8 mouse cellular contexts compared by ENCODE assay signal in the genomic region with DNA sequence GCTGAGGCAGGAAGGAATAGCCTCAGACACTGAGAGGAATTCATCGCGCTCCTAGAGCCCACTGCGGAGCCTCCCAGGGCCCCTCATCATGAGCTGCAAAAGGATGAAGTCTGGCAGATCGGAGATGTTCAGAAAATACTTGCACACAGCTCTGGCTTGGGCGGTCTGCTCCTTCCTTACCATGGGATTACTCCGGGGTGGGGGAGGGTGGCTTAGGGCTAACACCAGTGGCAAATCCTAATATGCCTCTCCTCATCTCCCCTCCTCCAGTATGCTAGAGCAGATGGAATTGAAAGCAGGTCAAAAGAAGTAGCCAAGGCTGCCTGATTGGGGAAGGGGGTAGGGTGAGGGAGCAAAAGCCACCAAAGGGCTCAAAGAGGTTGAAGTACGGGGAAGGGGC. TPM values are rescaled to one million over a fixed set of nuclear protein-coding genes. Genes with fewer than 3 reads are reported as not detected.
DNase-seq lines count a peak whose midpoint lies in the region; ATAC-seq and TF ChIP-seq lines count a peak whose summit lies in the region.

No protein-coding gene starts in this region.

- WGBS in kidney, adult 2 months: 31% methylated on average over 7 of the region's 7 CpGs
- WGBS in embryonic facial prominence, embryonic 14.5 days: 15% methylated on average over 7 of the region's 7 CpGs
- 27% methylated on average over 7 of the region's 7 CpGs for WGBS in limb, embryonic 14.5 days

- H3K4me2 ChIP-seq in embryonic facial prominence, embryonic 14.5 days (ENCODE audit: low read depth, low read length): peak overlapping the region; percentile 64
- peak overlapping the region; percentile 54 for H3K4me2 ChIP-seq in limb, embryonic 14.5 days (replicated peaks; ENCODE audit: low read depth, low read length, severe bottlenecking)

- no peaks in the 10 kb centered on the region for H3K27me3 ChIP-seq in kidney, adult 2 months (replicated peaks; ENCODE audit: control insufficient read depth, insufficient read depth, low read length)
- peaks cover 12% of the 10 kb centered on the region for H3K27me3 ChIP-seq in embryonic facial prominence, embryonic 14.5 days (replicated peaks; ENCODE audit: control insufficient read depth, insufficient read depth, low read length)
- H3K27me3 ChIP-seq in limb, embryonic 14.5 days (ENCODE audit: control insufficient read depth, insufficient read depth, low read length): 0 out of 2 replicates have a peak, but pooled peaks cover 4% of the 10 kb centered on the region

- H3K4me1 ChIP-seq in kidney, adult 2 months (ENCODE audit: control insufficient read depth, insufficient read depth, low read length): no peaks in the 10 kb centered on the region
- H3K4me1 ChIP-seq in embryonic facial prominence, embryonic 14.5 days (ENCODE audit: control insufficient read depth, insufficient read depth, low read length): no peaks in the 10 kb centered on the region
- H3K4me1 ChIP-seq in limb, embryonic 14.5 days (ENCODE audit: control insufficient read depth, insufficient read depth, low read length): no peaks in the 10 kb centered on the region

- no peak for DNase-seq in kidney, adult 2 months
- no peak for DNase-seq in kidney, adult 8-10 months
- no peak for DNase-seq in embryonic facial prominence, embryonic 14.5 days (ENCODE audit: low spot score)
- DNase-seq in limb, embryonic 14.5 days (ENCODE audit: low spot score): no peak
- DNase-seq in thymus, postnatal 25 days: no peak
- DNase-seq in spleen, postnatal 10 days (ENCODE audit: low spot score in 2 of 2): no peak
- DNase-seq in lung, adult 18-20 months: no peak

- 0 out of 2 replicates have a peak overlapping the region, but pooled peaks have one; percentile 39 for H3K27ac ChIP-seq in kidney, adult 2 months (ENCODE audit: insufficient read depth, low read depth, low read length)
- no peak overlapping the region for H3K27ac ChIP-seq in embryonic facial prominence, embryonic 14.5 days (replicated peaks; ENCODE audit: low read depth, low read length)
- no peak overlapping the region for H3K27ac ChIP-seq in limb, embryonic 14.5 days (replicated peaks; ENCODE audit: low read depth, low read length)

- H3K36me3 ChIP-seq in kidney, adult 2 months (ENCODE audit: control insufficient read depth, insufficient read depth, low read length): no peaks in the 10 kb centered on the region
- H3K36me3 ChIP-seq in embryonic facial prominence, embryonic 14.5 days (ENCODE audit: control insufficient read depth, insufficient read depth, low read length): no peaks in the 10 kb centered on the region
- no peaks in the 10 kb centered on the region for H3K36me3 ChIP-seq in limb, embryonic 14.5 days (ENCODE audit: control insufficient read depth, insufficient read depth, low read length)

- no peak for TF ChIP-seq CTCF in kidney, adult 2 months (conservative IDR thresholded peaks at IDR 0.05; ENCODE audit: insufficient read depth, insufficient read length, low read depth, low read length)

- H3K4me3 ChIP-seq in kidney, adult 2 months (ENCODE audit: insufficient read depth, low read depth, low read length): peak overlapping the region; percentile 57; the same call in 1 of the 2 replicates
- H3K4me3 ChIP-seq in embryonic facial prominence, embryonic 14.5 days (ENCODE audit: low read depth, low read length): peak overlapping the region; percentile 46
- peak overlapping the region; percentile 43 for H3K4me3 ChIP-seq in limb, embryonic 14.5 days (replicated peaks; ENCODE audit: low read length)

- TF ChIP-seq POLR2A in kidney, adult 2 months (IDR thresholded peaks at IDR 0.05; ENCODE audit: low read depth, low read length): no peak
- no peak for TF ChIP-seq POLR2A in limb, embryonic 14.5 days (IDR thresholded peaks at IDR 0.05; ENCODE audit: borderline replicate concordance, extremely low read depth, insufficient read depth, insufficient read length)

- H3K9me3 ChIP-seq in embryonic facial prominence, embryonic 14.5 days (ENCODE audit: control insufficient read depth, low read length): no peaks in the 10 kb centered on the region
- no peaks in the 10 kb centered on the region for H3K9me3 ChIP-seq in limb, embryonic 14.5 days (ENCODE audit: control insufficient read depth, low read length)

- peak overlapping the region; percentile 59 for H3K9ac ChIP-seq in embryonic facial prominence, embryonic 14.5 days (ENCODE audit: low read depth, low read length)
- H3K9ac ChIP-seq in limb, embryonic 14.5 days (ENCODE audit: low read depth, low read length, severe bottlenecking): 0 out of 2 replicates have a peak overlapping the region, but pooled peaks have one; percentile 12

- peak; percentile 51 for ATAC-seq in cerebellum, adult (ENCODE audit: insufficient number of reproducible peaks, low FRiP score, low TSS enrichment)
- 0 out of 2 replicates have a peak, but pooled peaks have one; percentile 35 for ATAC-seq in embryonic facial prominence, embryonic 14.5 days (ENCODE audit: low read depth)
- ATAC-seq in limb, embryonic 14.5 days (ENCODE audit: low FRiP score, low read depth): no peak

RNA-seq across cellular contexts. Expression of a gene that starts 1.7 kb away (rescaled TPM):
- polyA plus RNA-seq in kidney, adult 2 months (2012; rRNA removed): 3.8 and 4.8 TPM in 2 replicates
- 8.6 and 9.0 TPM in 2 replicates for polyA plus RNA-seq in embryonic facial prominence, embryonic 14.5 days (2014; fragmentation: Nextera tagmentation; extraction: Ambion mirVana)
- 9.2 and 9.8 TPM in 2 replicates for polyA plus RNA-seq in limb, embryonic 14.5 days (2012; rRNA removed)
- 7.4 and 9.6 TPM in 2 replicates for polyA plus RNA-seq in limb, embryonic 14.5 days (2014; fragmentation: Nextera tagmentation; extraction: Ambion mirVana)

RNA-seq across cellular contexts. Expression of a gene that starts 11.1 kb away (rescaled TPM):
- 0.09 and 0.23 TPM in 2 replicates for polyA plus RNA-seq in kidney, adult 2 months (2012; rRNA removed)
- 27.1 and 30.4 TPM in 2 replicates for polyA plus RNA-seq in embryonic facial prominence, embryonic 14.5 days (2014; fragmentation: Nextera tagmentation; extraction: Ambion mirVana)
- 17.2 and 18.6 TPM in 2 replicates for polyA plus RNA-seq in limb, embryonic 14.5 days (2012; rRNA removed)
- polyA plus RNA-seq in limb, embryonic 14.5 days (2014; fragmentation: Nextera tagmentation; extraction: Ambion mirVana): 29.4 and 31.9 TPM in 2 replicates

RNA-seq across cellular contexts. Expression of a gene that starts 20.0 kb away (rescaled TPM):
- 18.1 and 20.1 TPM in 2 replicates for polyA plus RNA-seq in kidney, adult 2 months (2012; rRNA removed)
- 18.9 and 19.0 TPM in 2 replicates for polyA plus RNA-seq in embryonic facial prominence, embryonic 14.5 days (2014; fragmentation: Nextera tagmentation; extraction: Ambion mirVana)
- 11.2 and 11.3 TPM in 2 replicates for polyA plus RNA-seq in limb, embryonic 14.5 days (2012; rRNA removed)
- polyA plus RNA-seq in limb, embryonic 14.5 days (2014; fragmentation: Nextera tagmentation; extraction: Ambion mirVana): 16.3 and 18.2 TPM in 2 replicates

Comparison
In these comparisons a context has a peak if more than half of its experiments do, and no peak if none do; other contexts are left out.
1. RNA of a gene that starts 11.1 kb away (polyA plus RNA-seq): 17.2 to 31.9 TPM in limb, embryonic 14.5 days and 27.1 to 30.4 TPM in embryonic facial prominence, embryonic 14.5 days; 0.09 to 0.23 TPM in kidney, adult 2 months; every median in the first group is over 10 times any median in the second.
2. Peak in every context shown above with its lines, with median percentiles within 50 percentile points of each other: H3K4me3 ChIP-seq.